Mouse (Mus musculus): ENCODE measurements at regions not wholly inside any gene's neighbourhood (a gene's known extent, or its start where the extent isn't known, plus 50 kb on each side); places are given as distances from the start of the nearest gene placed in this dataset.

- TF ChIP-seq POLR2A (IDR thresholded peaks at IDR 0.05; ENCODE audit: control insufficient read depth, low read depth, low read length) (no peak), CTCF (IDR thresholded peaks at IDR 0.05; ENCODE audit: control insufficient read depth, insufficient read depth, insufficient replicate concordance, low read depth, low read length) (no peak)
These were observed 267.6 kb downstream of the Klf6 start for GRCm38 (mm10) chr13:6128903-6129302.
